ENCODE assay signal across 25 mouse cellular contexts in genomic region chr9:15607601-15608000, GRCm38 (mm10). TPM values are rescaled to one million over a fixed set of nuclear protein-coding genes. Genes with fewer than 3 reads are reported as not detected.
"Had no signal": no experiment of that assay in that cellular context is flagged by ENCODE, and none has a peak within 500 bp of the region (broad histone marks: within the 10 kb centered on the region; RNA-seq: fewer than 3 reads in every experiment).

No protein-coding gene starts in this region.

- H3K27me3 ChIP-seq: limb, embryonic 13.5 days; liver, embryonic 12.5 days; liver, embryonic 15.5 days; lung, embryonic 15.5 days; midbrain, embryonic 13.5 days; neural tube, embryonic 13.5 days; stomach, embryonic 15.5 days had no signal

- ATAC-seq: intestine, postnatal 0 days; liver, embryonic 12.5 days; midbrain, embryonic 13.5 days; midbrain, embryonic 16.5 days had no signal

- H3K4me2 ChIP-seq: limb, embryonic 13.5 days; liver, embryonic 12.5 days; liver, embryonic 15.5 days; lung, embryonic 15.5 days; midbrain, embryonic 13.5 days; neural tube, embryonic 13.5 days; stomach, embryonic 15.5 days had no signal

- H3K9me3 ChIP-seq: limb, embryonic 10.5 days; liver, embryonic 12.5 days; liver, embryonic 15.5 days; lung, embryonic 15.5 days; neural tube, embryonic 13.5 days; stomach, embryonic 15.5 days had no signal

- H3K9ac ChIP-seq: limb, embryonic 13.5 days; liver, embryonic 12.5 days; liver, embryonic 15.5 days; lung, embryonic 15.5 days; midbrain, embryonic 13.5 days; neural tube, embryonic 13.5 days; stomach, embryonic 15.5 days had no signal

- H3K4me3 ChIP-seq: layer of hippocampus, adult 2 months; limb, embryonic 10.5 days; limb, embryonic 13.5 days; liver, embryonic 12.5 days; liver, embryonic 15.5 days; lung, embryonic 15.5 days; megakaryocyte, embryonic 14.5 days; midbrain, embryonic 10.5 days; midbrain, embryonic 13.5 days; myocyte; neural tube, embryonic 13.5 days; stomach, embryonic 15.5 days had no signal

- H3K4me1 ChIP-seq: limb, embryonic 10.5 days; limb, embryonic 13.5 days; liver, embryonic 12.5 days; liver, embryonic 15.5 days; lung, embryonic 15.5 days; megakaryocyte, embryonic 14.5 days; midbrain, embryonic 10.5 days; midbrain, embryonic 13.5 days; neural tube, embryonic 13.5 days; stomach, embryonic 15.5 days had no signal

- H3K36me3 ChIP-seq: limb, embryonic 10.5 days; limb, embryonic 13.5 days; liver, embryonic 12.5 days; liver, embryonic 15.5 days; lung, embryonic 15.5 days; midbrain, embryonic 10.5 days; midbrain, embryonic 13.5 days; neural tube, embryonic 13.5 days; stomach, embryonic 15.5 days had no signal

- DNase-seq: layer of hippocampus, adult 9-11 months; liver; lung, adult 18-20 months; lung, postnatal 10 days; lung, postnatal 36 days; retina, postnatal 1 day; right cerebral cortex, postnatal 25 days; spleen, adult 18-20 months; thymus, adult 2 months; thymus, postnatal 14 days; thymus, postnatal 4 days had no signal

- H3K27ac ChIP-seq: layer of hippocampus, adult 2 months; limb, embryonic 10.5 days; limb, embryonic 13.5 days; liver, embryonic 12.5 days; liver, embryonic 15.5 days; lung, embryonic 15.5 days; midbrain, embryonic 10.5 days; midbrain, embryonic 13.5 days; neural tube, embryonic 13.5 days; stomach, embryonic 15.5 days had no signal

RNA-seq across cellular contexts. Expression of gene Deup1, which starts 20.1 kb away (rescaled TPM):
- polyA plus RNA-seq: liver, embryonic 12.5 days; myocyte had no signal
